Mouse (Mus musculus) common myeloid progenitor, adult 5-6 weeks (primary cell): Measurements from ENCODE around the gene Pex7. TPM values are rescaled to one million over a fixed set of nuclear protein-coding genes. Genes with fewer than 3 reads are reported as not detected.
A peak's percentile ranks its signal among the peaks of the same experiment; 100 is the strongest.

Experiments
- ATAC-seq: replicated peaks from 2 replicates; pipeline ENCODE4 v1.8.0; 2016; ENCODE audit warnings: low read depth, mild to moderate bottlenecking, moderate TSS enrichment, inconsistent platforms; ENCODE audit not compliant: poor library complexity, severe bottlenecking
- total RNA-seq: library from RNA; stranded (forward); fragments of 200-1000, 187-1606 nt; gene quantifications from 2 replicates; pipeline ENCODE4 v1.2.3, GENCODE M21; 2017

The Pex7 gene
- total RNA-seq, 1 experiment from 2014 or later, result 15.3 TPM

DNA sequence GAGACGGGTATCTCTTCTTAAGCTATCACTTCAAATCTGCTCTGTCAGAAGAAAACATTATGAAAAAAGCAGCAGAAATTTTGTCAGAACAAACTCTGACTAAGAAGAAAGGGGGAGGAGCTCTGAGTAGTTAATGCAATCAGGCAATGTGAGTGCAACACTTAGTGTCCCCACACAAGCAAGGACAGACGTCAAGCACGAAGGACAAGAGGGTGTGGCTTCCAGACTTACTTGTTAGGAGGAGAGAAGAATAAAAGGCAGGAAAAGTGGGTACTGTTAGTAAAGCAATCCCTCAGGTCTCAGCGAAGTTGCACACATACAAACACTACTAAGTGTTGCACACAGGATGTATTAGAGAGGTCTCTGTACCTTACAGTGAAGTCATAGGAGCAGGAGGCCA, 23.1 kb downstream of the Pex7 start:
- no peak for ATAC-seq

DNA sequence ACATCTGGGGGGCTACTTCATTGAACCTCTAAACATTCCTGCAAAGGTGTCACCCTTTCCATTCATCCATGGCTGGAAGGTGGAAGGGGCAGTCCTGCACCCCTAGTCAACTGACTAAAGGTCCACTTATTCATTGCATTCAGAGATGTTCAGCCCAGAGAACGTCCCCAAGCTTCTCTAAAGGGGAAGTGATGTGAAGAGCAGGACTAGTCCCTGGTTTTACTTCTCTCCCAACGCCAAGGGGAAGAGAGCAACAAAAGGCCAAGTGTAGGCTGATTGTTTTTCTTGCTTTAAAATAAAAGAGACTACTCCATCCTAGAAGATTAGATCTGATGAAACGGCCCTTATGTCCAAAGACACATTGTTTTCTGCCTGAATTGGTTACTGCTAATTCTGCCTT, 27.1 kb downstream of the Pex7 start:
- peak; percentile 52; the same call in 1 of the 2 replicates for ATAC-seq

DNA sequence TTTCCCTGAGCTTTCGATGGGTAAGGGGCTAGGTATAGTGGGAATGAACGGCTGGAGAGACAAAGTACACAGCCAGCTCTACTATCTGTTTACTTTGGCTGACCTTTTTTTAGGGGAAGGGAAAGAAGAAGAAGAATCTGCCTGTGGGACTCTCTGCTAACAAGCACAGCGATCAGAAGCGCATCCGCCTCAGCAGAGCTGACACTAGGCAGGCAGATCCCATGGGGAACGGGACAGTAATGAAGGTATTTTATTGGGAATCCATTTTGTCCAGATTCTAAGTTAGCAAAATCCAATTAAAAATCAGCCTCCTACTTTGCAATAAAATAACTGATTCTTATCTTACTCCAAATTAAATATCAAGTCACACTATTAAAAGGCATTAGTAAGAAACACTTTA, 28.3 kb downstream of the Pex7 start:
- no peak for ATAC-seq

DNA sequence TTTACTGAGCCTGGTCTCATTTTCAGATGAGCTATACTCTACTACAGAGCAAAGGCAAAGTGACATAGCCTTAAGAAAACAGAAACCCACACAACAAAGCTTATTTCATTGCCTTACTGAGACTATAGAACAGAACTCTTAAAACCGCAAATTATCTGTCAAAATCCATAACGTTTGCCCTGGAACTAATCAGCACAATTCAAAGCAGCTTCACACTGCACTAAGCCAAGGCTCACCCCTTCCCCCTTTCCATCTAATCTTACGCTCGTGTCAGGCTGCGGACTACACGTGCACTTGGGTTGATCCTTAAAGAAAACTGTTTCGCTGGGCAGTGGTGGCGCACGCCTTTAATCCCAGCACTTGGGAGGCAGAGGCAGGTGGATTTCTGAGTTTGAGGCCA, 29.8 kb downstream of the Pex7 start:
- ATAC-seq, result no peak

DNA sequence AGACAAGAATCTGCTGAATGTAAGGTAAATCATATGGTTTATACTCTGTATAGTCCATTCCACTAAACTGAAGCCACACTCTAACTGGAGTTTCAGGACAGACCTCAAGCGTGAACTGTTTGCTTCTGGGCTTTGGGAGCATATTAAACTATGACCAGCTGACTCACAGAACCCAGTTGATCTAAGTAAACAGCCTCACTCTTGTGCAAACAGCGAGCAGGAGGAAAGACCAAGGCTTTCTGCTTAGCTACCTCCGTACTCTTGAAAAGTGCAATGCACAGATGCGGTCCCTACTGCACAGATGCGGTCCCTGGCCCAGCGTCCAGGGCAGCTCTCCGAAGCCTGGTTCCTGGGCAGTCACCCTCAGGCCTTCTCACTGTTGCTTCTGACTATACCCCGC, 30.2 kb downstream of the Pex7 start:
- ATAC-seq, result no peak

DNA sequence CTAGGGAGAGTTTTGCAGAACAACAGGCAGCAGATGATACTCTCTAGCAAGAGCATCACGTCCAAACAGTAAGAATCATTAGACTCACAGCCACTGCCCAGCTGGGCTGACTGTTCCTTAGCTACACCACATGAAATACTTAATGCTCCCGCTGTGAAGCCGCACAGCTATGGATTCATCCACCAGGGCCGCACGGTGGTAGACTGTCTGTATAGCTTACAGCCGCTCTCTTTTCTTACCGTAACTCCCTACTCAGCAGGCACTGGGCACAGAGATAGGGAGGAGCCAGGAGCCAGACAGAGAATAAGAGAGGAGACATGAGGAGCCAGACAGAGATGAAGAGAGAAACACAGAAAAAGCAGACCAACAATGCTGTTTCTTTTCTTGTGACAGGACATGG, 30.8 kb downstream of the Pex7 start:
- no peak for ATAC-seq

DNA sequence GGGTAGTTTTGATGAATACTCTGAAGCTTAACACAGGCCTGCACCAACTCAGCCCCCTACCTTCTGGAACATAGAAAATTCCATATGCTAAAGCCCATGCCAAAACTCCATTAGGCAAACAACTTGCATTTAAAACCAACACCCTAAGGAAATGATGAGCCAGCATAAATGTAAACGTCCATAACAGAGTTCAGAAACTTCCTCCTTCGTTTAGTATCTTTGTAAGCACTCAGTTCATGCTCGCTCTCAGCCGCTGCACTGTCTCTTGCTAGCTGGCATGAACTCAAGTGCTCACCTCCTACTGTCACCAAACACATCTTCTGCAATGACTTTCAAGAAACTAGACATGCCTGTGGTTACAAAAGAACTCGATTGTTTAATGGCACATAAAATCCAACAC, 32.1 kb downstream of the Pex7 start:
- peak; percentile 58; the same call in 1 of the 2 replicates for ATAC-seq

DNA sequence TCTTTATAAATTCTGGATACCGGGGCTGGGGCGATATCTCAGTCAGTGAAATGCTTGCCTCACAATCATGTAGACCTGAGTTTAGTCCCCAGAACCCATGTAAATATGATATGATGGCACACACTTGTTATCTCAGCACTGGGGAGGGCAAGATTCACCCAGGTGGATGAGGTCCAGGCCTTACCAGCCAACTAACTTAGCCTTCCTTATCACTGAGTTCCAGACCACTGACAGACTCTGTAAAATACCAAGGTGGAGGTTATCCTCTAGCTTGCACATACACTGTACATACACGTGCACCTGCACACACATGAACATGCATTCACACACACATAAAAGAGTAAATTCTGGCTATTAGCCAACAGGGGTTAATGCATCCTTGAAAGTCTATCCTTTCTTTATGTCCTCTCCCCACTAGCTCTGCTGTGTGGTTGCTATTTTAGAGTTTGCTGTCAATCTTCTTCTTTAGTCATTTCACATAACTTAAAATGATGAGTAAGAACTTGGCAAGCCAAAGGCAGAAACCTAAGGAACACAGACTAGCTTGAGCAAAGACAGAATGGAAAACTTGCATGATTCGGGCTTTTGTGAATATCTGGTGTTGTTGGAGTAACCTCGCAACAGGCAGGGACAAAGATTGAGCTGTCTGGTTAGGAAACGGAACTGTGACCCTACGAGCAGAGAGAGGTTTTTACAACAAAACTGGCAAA, 51.7 kb downstream of the Pex7 start:
- no peak for ATAC-seq

DNA sequence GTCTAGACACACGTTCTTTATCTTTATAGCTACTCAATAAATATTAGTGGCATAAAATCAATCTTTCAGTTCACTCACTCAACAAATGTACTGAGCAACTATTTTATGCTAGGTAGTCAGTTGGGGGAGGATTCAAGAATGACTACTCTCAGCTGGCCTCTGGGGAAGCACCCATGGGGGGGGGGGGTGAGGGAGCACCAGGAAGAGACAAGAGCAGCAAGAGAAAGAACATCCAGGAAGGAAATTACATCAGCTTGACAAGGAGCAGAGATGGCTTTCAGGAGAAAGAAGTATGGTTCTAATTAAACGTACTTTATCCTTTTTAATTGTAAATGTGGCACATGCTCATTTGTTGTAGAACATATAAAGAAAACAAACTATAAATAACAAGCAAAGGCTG, 53.9 kb downstream of the Pex7 start:
- ATAC-seq, result no peak

DNA sequence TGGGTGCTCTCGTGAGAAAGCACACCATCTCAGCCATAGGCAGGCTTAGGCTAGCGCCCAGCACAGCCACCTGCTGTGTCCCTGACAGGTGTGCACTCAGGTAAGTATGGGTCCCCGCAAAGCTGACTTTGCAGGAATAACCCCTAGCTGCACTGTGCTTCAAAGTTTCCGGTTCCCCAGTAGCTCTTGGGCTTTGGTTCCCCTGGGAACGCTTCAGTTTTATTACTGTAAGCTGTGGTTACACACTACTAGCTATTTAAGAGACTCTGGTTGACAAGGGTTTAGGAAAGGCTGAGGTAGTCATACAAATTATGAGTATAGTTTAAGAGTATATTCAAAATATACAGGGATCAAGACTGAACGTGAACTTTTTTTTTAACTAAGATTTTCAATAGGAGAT, 54.7 kb downstream of the Pex7 start:
- no peak for ATAC-seq

DNA sequence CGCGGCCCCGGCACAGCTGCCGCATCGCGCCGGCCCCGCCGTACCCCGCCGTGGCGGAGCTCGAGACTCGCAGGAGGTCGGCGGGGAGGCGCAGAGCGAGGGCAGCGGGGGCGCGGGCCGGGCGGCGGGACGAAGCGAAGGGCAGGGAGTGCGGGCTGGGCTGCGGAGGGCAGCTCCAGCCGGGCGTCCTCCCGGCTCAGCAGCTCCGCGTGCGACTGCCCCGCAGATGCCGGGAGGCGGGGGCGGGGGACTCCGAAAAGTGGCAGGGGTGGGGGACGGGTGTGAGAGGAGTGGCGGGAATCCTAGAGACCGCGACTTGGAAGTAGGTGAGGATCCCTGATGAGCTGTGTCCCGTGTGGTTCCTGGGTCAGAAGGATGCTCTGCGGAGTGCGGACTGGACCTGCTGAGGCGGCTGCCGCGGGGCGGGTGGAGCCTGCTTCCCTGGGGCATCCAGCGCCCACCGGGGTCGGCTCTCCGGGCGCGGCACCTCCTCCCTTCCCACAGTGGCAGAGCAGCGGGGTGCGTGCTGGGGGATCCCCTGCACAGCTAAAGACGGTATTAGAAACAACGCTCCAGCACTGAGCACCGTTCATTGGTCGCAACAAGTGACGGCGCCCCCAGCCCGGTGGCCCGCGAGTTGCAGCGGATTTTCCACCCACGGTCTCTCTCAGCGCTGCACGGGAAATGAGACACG, 56.3 kb downstream of the Pex7 start, which contains the start of gene Slc35d3:
Gene Slc35d3, minus strand, starts transcription at position 462 of the 694 bp plus-strand sequence.
- ATAC-seq, result peak; percentile 59

DNA sequence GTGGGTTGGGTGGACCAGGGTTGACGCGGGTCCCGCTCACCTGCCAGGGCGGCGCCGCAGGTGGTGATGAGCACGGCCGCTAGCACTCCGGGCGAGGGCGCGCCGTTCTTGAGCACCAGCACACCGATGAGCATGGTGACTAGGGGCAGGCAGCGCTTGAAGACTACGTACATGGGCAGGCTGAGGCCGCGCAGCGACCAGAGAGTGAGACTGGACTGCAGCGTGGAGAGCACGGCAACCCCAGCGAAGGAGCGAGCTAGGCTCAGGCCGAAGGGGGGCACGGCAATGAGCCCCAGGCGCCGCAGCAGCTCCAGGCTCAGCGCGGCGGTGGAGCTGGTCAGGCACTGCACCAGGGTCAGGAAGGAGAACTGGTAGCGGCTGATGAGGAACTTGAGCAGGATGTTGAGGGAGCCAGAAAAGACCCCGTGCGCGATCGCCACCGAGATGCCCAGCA, 56.9 kb downstream of the Pex7 start:
- peak; percentile 33 for ATAC-seq

DNA sequence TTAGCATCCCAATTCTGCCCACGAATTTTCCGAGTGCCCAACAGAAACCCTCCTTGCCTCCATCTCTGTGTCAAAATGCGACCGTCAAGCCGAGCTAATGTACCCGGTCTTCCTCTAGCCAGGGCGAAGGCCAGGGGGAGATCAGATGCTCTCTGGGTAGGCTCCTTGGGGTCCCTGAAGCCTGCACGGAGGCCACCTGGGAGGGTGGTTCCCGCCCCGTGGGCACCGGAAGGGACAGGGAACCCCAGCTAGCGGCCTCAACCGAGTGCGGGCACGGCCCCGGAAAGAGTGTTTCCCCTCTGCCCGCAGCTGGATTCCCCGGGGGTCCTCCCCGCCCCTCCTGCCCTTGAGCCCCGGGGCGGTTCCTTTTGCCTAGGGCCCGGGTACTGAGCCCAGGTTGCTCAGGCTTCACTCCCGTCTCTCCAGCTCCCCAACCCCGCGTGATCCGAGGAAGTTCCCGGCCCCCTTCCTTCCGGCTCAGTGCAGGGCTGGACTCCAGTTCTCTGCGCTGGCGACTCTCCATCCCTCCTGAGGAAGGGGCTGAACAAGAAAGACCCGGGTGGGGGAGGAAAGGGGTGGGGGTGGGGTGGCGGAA, 57.6 kb downstream of the Pex7 start:
- ATAC-seq, result peak; percentile 33

DNA sequence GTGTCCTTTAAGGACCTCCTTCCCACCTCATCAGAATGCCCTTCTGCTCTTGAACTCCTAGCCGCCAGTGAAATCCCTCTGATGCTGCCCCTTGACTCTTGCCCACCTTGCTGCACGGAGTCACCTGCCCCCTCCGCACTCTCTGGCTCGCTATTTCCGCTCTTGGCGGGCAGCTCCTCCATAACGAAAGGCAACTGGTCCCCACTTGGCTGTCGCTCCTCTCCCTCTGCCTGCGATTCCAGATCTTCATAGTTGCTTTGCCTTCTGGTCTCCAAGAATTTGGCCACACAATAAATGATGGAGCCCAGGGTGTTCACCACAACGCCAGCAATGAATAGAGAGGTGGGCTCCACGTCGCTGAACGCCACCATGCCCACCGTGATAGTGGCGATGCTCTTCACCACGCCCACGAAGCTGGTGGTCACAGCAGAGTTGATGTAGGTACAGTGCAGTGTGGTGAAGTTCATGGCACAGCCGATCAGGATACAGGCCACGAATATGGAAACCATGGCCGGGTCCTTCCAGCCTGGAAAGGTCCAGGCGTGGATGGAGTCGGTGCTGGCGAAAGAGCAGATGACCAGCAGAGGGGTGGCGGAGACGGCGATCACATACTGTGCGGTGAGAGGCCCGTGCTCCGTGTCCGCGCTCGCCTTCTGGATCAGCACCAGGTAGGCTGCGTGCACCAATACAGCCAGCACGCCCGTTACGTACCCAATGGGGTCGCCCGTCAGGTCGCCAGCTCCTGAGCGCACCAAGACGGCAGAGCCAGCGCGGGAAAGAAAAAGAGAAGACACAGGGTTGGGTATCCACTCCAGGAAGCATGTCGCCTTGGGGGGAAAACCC, 58.3 kb downstream of the Pex7 start:
- no peak for ATAC-seq

DNA sequence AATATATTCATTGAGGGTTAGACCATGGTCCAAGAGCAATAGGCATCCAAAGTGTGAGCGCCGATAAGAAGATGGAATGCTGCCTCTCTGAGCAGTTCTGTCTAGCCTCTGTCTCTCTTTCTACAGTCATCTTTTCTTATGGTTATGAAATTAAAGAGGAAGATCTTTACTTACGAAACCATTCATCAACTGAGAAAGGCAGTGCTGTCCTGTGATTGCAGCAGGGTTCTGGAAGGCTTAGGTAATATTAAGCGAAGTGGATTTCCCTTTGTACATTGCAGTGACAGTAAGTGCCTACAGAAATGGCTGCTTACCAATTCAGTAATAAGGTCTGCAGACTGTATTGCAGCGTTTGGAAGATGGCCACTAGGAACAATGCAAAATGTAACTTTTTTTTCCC, 67.7 kb downstream of the Pex7 start:
- no peak for ATAC-seq

DNA sequence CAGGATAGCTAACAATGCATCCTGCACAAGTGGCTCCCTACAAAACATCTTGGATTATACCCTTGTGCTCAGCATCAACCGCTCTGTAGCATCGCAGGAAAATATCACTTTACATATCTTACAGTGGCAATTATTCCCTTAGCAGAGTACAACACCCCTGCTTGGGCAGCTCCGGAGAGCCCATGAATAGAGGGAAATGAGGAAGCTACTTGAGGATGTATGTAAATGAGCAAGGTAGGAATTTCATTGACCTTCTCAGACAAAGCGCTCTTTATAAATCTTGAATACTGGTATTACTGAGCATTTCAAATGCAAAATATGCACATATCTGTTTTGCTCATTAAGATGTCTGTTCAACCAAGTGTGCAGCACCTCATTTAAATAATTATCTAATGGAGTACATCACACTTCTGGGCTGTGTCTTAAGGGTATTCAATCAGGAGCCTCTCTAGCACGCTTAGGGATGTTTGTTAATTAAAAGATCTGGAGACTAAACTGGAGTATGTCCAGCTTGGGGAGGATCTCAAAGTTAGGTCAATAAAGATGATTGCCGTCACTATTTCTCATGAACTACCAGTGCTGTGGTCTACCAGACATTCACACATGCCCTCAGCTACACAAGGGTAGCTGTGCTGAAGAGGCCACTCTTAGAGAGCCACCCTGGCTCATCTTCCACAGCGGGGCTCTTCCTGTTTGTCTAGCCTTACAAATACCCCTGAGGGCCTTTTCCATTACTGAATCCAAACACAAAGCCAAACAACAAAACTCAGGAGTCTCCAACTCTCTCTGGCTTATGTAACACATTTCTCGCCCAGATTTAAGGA, 71.4 kb downstream of the Pex7 start:
- ATAC-seq, result no peak

DNA sequence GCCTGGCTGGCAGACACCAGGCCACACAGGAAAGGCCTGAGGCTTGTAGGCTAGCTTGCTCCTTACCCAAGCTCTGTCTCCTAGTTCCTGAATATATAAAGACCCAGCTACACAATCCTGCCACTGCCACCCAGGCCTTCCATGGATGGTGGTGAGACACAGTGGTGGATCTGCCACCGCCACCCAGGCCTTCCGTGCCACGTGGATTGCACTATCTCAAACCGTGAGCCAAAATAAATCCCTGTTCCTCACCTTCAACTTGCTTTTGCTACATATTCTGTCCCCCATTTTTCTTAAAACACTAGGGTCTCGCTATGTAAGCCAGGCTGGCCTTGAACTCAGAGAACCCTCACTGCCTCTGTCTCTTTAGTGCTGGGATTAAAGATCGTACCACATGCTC, 73.3 kb downstream of the Pex7 start:
- no peak for ATAC-seq

DNA sequence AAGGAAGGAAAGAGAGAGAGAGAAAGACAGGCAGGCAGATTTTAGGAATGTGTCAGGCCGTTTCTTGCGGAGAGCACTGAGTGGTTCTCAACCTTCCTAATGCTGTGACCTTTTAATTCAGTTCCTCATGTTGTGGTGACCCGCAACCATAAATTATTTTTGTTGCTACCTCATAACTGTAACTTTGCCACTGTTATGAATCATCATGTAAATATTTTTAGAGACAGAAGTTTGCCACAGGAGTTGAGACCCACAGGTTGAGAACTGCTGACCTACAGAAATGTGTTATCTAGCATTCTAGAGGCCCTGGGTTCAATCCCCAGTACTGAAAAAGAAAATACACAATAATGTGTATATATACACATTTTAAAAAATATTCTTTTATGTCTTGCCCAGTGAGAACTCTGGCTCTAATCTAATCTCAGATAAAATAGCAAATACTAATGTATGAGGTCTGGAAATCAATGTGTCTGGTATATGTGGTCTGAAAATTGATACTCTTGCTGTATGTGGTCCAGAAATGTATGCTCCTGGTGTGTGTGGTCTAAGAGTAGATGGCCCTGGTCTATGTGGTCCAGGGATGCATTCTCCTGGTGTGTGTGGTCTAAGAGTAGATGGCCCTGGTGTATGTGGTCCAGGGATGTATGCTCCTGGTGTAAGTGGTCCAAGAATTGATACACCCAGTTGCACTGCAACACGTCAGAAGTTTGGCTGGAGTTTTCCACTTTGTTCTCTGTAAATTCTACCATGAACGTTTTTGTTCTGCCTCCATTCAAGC, 76.2 kb downstream of the Pex7 start:
- ATAC-seq, result peak; percentile 63

DNA sequence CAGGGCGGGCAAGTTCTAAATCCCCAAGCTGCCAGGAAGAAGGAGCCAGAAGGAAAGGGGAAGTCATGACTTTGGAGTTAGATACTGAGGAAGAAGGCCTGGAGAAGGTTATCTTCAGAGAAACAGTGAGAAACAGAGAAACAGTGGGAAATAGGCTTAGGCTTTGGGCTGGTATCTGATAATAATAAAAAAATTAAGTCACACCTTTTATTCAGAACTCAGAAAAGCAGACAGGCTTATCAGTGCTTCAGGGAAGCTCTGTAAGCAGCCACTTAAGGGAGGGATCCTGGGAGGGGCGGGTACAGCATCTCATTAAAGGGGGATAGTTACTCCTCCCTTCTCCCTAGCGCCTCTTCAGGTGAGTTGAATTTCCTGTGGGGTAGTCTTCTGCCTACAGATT, 86.5 kb downstream of the Pex7 start:
- ATAC-seq, result no peak
